Mouse (Mus musculus) myocyte (in vitro differentiated cells): Measurements from ENCODE around the gene Peg3. TPM values are rescaled to one million over a fixed set of nuclear protein-coding genes. Genes with fewer than 3 reads are reported as not detected.
"Not testable (repeated sequence)": the region's sequence is repeated elsewhere in the genome, so short reads cannot be mapped to it uniquely, and the experiment has no call there.

Experiments
- H3K27me3 ChIP-seq: one replicate; pipeline ENCODE4 v1.6.1; 2011; ENCODE audit not compliant: control insufficient read depth, insufficient read depth, insufficient read length
- H3K36me3 ChIP-seq: one replicate; pipeline ENCODE4 v1.6.1; 2011; ENCODE audit not compliant: control insufficient read depth, insufficient read depth
- H3K4me2 ChIP-seq: one replicate; pipeline ENCODE4 v1.6.1; 2011; ENCODE audit warnings: low read depth, control low read depth
- H3K4me3 ChIP-seq: one replicate; pipeline ENCODE4 v1.5.1; 2011; ENCODE audit warnings: mild to moderate bottlenecking, control low read depth, moderate library complexity
- H3K79me2 ChIP-seq: one replicate; pipeline ENCODE4 v1.6.1; 2011; ENCODE audit not compliant: control insufficient read depth, insufficient read depth
- H3ac ChIP-seq: one replicate; pipeline ENCODE4 v1.6.1; 2011; ENCODE audit not compliant: control insufficient read depth, insufficient read length
- CEBPB ChIP-seq: IDR thresholded peaks from 2 replicates; pipeline ENCODE4 v1.6.1; 2011; ENCODE audit warnings: mild to moderate bottlenecking, moderate library complexity; ENCODE audit not compliant: poor library complexity, insufficient read depth, severe bottlenecking
- E2F4 ChIP-seq: IDR thresholded peaks from one replicate; pipeline ENCODE4 v1.6.1; 2011; ENCODE audit warnings: mild to moderate bottlenecking, control low read depth, moderate library complexity; ENCODE audit not compliant: insufficient read depth
- MAX ChIP-seq: IDR thresholded peaks from one replicate; pipeline ENCODE4 v1.6.1; 2011; ENCODE audit warnings: low read depth, mild to moderate bottlenecking, control low read depth
- MYOD1 ChIP-seq, 3 experiments: IDR thresholded peaks; one replicate each; pipeline ENCODE4 v1.6.1; 2011; ENCODE audit warnings: control low read depth in 2 of 3, low read depth in 2 of 3, mild to moderate bottlenecking in 2 of 3, moderate library complexity in 1 of 3; ENCODE audit not compliant: insufficient read length in 2 of 3, control insufficient read depth in 1 of 3
- MYOG ChIP-seq, 3 experiments: IDR thresholded peaks; one replicate each; pipeline ENCODE4 v1.6.1; 2011; ENCODE audit warnings: control low read depth in 2 of 3, low read depth in 2 of 3, mild to moderate bottlenecking in 2 of 3; ENCODE audit not compliant: insufficient read length in 2 of 3, control insufficient read depth in 1 of 3, insufficient read depth in 1 of 3
- POLR2A ChIP-seq: IDR thresholded peaks from one replicate; pipeline ENCODE4 v1.6.1; 2011; ENCODE audit warnings: low read depth, mild to moderate bottlenecking, control low read depth, moderate library complexity; ENCODE audit not compliant: insufficient read length
- POLR2AphosphoS2 ChIP-seq: IDR thresholded peaks from one replicate; pipeline ENCODE4 v1.6.1; 2011; ENCODE audit warnings: low read depth, control low read depth; ENCODE audit not compliant: insufficient read length
- REST ChIP-seq: IDR thresholded peaks from one replicate; pipeline ENCODE4 v1.6.1; 2011; ENCODE audit warnings: mild to moderate bottlenecking, control low read depth, moderate library complexity; ENCODE audit not compliant: insufficient read depth, insufficient read length
- SRF ChIP-seq: IDR thresholded peaks from one replicate; pipeline ENCODE4 v1.6.1; 2011; ENCODE audit warnings: low read depth; ENCODE audit not compliant: control insufficient read depth, insufficient read length
- TCF12 ChIP-seq: IDR thresholded peaks from one replicate; pipeline ENCODE4 v1.6.1; 2011; ENCODE audit warnings: mild to moderate bottlenecking, control low read depth; ENCODE audit not compliant: poor library complexity, insufficient read depth, severe bottlenecking
- TCF3 ChIP-seq: IDR thresholded peaks from one replicate; pipeline ENCODE4 v1.6.1; 2011; ENCODE audit warnings: low read depth, control low read depth; ENCODE audit not compliant: insufficient read length
- USF1 ChIP-seq: IDR thresholded peaks from one replicate; pipeline ENCODE4 v1.6.1; 2011; ENCODE audit warnings: low read depth, mild to moderate bottlenecking, control low read depth, moderate library complexity
- polyA plus RNA-seq: library from polyadenylated mRNA; unstranded; fragments of >200 nt; fragmentation: generic; extraction: Trizol; gene quantifications from one replicate; pipeline ENCODE4 v1.2.1, GENCODE M21; 2012; ENCODE audit warnings: missing spikeins

Gene Peg3
- polyA plus RNA-seq, 1 experiment, result 39.2 TPM

- not testable (repeated sequence) for H3K4me2 ChIP-seq, H3K4me3 ChIP-seq, H3K79me2 ChIP-seq, H3K36me3 ChIP-seq, H3ac ChIP-seq, H3K27me3 ChIP-seq
- peak in 1 of 3 experiments; percentile 3 for TF ChIP-seq MYOD1 (IDR thresholded peaks at IDR 0.05; ENCODE audit: control insufficient read depth in 1 of 3, insufficient read length in 2 of 3, low read depth in 2 of 3)
Measured at GRCm38 (mm10) chr7:6773865-6774413, 43.7 kb upstream of the Peg3 start.

GRCm38 (mm10) chr7:6770286-6770685, 40.1 kb upstream of the Peg3 start:
- Histone ChIP-seq H3K4me3 (no peak overlapping the region), H3ac (no peak overlapping the region), H3K36me3 (no peaks in the 10 kb centered on the region), H3K79me2 (no peaks in the 10 kb centered on the region), H3K4me2 (no peak overlapping the region), H3K27me3 (no peaks in the 10 kb centered on the region)
- TF ChIP-seq TCF12, result no peak
- peak in 1 of 3 experiments; percentile 11 for TF ChIP-seq MYOG (IDR thresholded peaks at IDR 0.05; ENCODE audit: control insufficient read depth in 1 of 3, insufficient read depth in 1 of 3, insufficient read length in 2 of 3, low read depth in 2 of 3)
- TF ChIP-seq POLR2AphosphoS2, result no peak
- TF ChIP-seq E2F4, result no peak
- TF ChIP-seq POLR2A, result no peak
- no peak for TF ChIP-seq CEBPB

GRCm38 (mm10) chr7:6765240-6765639, 35.0 kb upstream of the Peg3 start:
- no peaks in the 10 kb centered on the region for H3K27me3 ChIP-seq
- no peaks in the 10 kb centered on the region for H3K36me3 ChIP-seq
- H3K4me2 ChIP-seq, result peak overlapping the region; percentile 15
- H3ac ChIP-seq, result no peak overlapping the region
- H3K4me3 ChIP-seq, result no peak overlapping the region
- no peaks in the 10 kb centered on the region for H3K79me2 ChIP-seq
- TF ChIP-seq MYOG (IDR thresholded peaks at IDR 0.05; ENCODE audit: control insufficient read depth in 1 of 3, insufficient read depth in 1 of 3, insufficient read length in 2 of 3, low read depth in 2 of 3) (peak in 1 of 3 experiments; percentile 80), TCF3 (no peak), REST (no peak), USF1 (no peak), MYOD1 (IDR thresholded peaks at IDR 0.05; ENCODE audit: control insufficient read depth in 1 of 3, insufficient read length in 2 of 3, low read depth in 2 of 3) (peak in 2 of 3 experiments; percentile 43 to 50), E2F4 (no peak), TCF12 (peak; percentile 31), POLR2AphosphoS2 (no peak), MAX (no peak)

- no peaks in the 10 kb centered on the region for H3K27me3 ChIP-seq
- TF ChIP-seq TCF3 (no peak), USF1 (no peak), SRF (no peak), TCF12 (no peak), MYOD1 (IDR thresholded peaks at IDR 0.05; ENCODE audit: control insufficient read depth in 1 of 3, insufficient read length in 2 of 3, low read depth in 2 of 3) (no peak)
Measured at GRCm38 (mm10) chr7:6760170-6760569, 29.9 kb upstream of the Peg3 start.

GRCm38 (mm10) chr7:6759698-6760097, 29.5 kb upstream of the Peg3 start:
- no peaks in the 10 kb centered on the region for H3K36me3 ChIP-seq
- no peaks in the 10 kb centered on the region for H3K27me3 ChIP-seq
- TF ChIP-seq POLR2AphosphoS2 (no peak), E2F4 (no peak), MAX (no peak), TCF3 (no peak), CEBPB (no peak), TCF12 (no peak), POLR2A (no peak), USF1 (no peak), REST (no peak), SRF (no peak), MYOG (IDR thresholded peaks at IDR 0.05; ENCODE audit: control insufficient read depth in 1 of 3, insufficient read depth in 1 of 3, insufficient read length in 2 of 3, low read depth in 2 of 3) (no peak), MYOD1 (IDR thresholded peaks at IDR 0.05; ENCODE audit: control insufficient read depth in 1 of 3, insufficient read length in 2 of 3, low read depth in 2 of 3) (no peak)
- no peaks in the 10 kb centered on the region for H3K79me2 ChIP-seq
- no peak overlapping the region for H3K4me3 ChIP-seq
- no peak overlapping the region for H3K4me2 ChIP-seq
- H3ac ChIP-seq, result no peak overlapping the region

More at GRCm38 (mm10) chr7:6760170-6760569, 29.9 kb upstream of the Peg3 start:
- H3K4me3 ChIP-seq, result no peak overlapping the region
- no peaks in the 10 kb centered on the region for H3K36me3 ChIP-seq
- no peak overlapping the region for H3K4me2 ChIP-seq
- no peaks in the 10 kb centered on the region for H3K79me2 ChIP-seq
- H3ac ChIP-seq, result no peak overlapping the region
